In genomic region chr15:82223251-82223650, GRCm38 (mm10) we compare ENCODE assay signal across 1 mouse cellular context.
TF ChIP-seq lines count a peak whose summit lies in the region.

No protein-coding gene starts in this region.

TF ChIP-seq in MEL, 35 proteins besides CTCF, POLR2A, EP300 and RAD21:
- no peak for TF ChIP-seq NELFE (IDR thresholded peaks at IDR 0.05; ENCODE audit: low read depth, low read length)
- TF ChIP-seq MYB (IDR thresholded peaks at IDR 0.05; ENCODE audit: low read depth, low read length), result no peak
- no peak for TF ChIP-seq TCF12 (IDR thresholded peaks at IDR 0.05; ENCODE audit: low read depth, low read length)
- no peak for TF ChIP-seq NRF1 (IDR thresholded peaks at IDR 0.05; ENCODE audit: insufficient read depth, low read depth, low read length, poor library complexity, severe bottlenecking)
- peak; percentile 62 for TF ChIP-seq USF1 (IDR thresholded peaks at IDR 0.05; ENCODE audit: low read depth, low read length)
- no peak for TF ChIP-seq JUND (IDR thresholded peaks at IDR 0.05; ENCODE audit: low read depth, low read length)
